Mouse (Mus musculus): ENCODE data around the gene Camsap2.

- no peak for TF ChIP-seq GATA1 (IDR thresholded peaks at IDR 0.05; ENCODE audit: borderline replicate concordance, low read length)
- TF ChIP-seq FLI1 (IDR thresholded peaks at IDR 0.05; ENCODE audit: low read length): no peak
Measured at GRCm38 (mm10) chr1:136322331-136322730, 23.6 kb downstream of the Camsap2 start.

All from megakaryocyte, embryonic 14.5 days (primary cell).